Mouse (Mus musculus): ENCODE measurements around the gene Olfml1.

DNA sequence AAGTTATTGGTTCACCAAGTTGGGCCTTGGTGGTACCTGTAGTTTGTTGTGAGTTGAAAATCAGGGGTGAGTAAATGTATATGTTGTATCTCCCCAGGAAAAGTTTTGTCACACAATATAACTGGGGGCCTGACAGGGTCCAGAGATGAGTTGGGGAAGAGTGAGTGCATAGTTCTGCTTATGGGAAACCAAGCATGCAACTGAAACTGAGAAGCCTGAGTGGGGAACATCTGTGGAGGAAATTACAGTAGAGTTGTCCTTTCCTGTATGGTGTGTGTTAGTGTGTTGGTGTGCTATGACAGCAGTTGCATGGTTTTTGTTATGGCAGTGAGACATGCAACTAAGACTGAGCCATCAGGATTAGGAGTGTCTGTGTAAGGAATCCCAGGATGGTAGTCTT lies 61.1 kb downstream of the Olfml1 start:
- TF ChIP-seq CTCF (IDR thresholded peaks at IDR 0.05), result no peak
- TF ChIP-seq EP300 (IDR thresholded peaks at IDR 0.05), result no peak
